Mouse (Mus musculus) right cerebral cortex, postnatal 36 days (tissue): Measurements from ENCODE around the gene Eef1akmt1.

Source experiments
- DNase-seq, 2 experiments: peaks; one replicate each; pipeline ENCODE4 v3.0.0; 2022; ENCODE audit warnings: low spot score in 2 of 2, mixed read lengths in 1 of 2

The Eef1akmt1 gene

DNA sequence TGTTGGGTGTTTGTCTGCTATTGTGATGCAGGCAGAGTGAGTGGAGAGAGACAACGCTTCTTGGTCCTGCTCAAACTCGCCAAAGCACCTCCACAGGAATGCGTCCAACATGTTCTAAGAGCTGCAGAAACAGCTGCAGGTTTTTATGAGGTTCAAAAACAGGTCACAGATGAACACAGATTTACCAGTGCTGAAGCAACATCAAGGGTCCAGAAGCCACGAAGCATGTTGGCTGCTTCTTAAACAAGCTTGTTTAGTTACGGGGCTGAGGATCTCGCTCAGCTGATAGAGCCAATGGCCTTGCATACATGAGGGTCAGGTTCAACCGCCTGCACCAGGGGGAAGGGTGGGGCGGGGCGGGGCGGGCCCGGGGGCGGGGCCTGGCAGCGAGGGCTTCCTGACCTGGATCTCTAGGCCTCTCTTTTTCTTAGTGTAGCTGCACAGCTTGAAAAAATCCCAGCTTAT lies 24.8 kb downstream of the Eef1akmt1 start:
- no peak for DNase-seq

DNA sequence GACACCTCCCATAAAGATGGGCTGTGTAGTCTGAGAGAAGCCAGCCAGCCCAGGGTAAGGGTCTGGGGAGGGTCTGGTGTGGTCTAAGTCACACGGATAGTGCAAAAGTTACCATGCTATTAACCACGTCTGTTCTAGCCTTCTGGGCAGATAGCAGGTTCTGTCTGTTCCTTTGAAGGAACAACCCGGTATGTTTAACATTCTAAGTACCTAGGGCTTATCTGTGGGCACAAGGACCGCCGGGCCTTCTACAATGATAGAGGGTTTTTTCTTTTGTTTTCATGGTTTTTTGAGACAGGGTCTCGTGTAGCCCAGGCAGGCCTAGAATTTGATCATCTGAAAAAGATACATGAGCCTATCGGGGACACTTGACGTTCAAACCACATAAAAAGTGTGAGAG lies 25.3 kb downstream of the Eef1akmt1 start:
- DNase-seq: no peak

DNA sequence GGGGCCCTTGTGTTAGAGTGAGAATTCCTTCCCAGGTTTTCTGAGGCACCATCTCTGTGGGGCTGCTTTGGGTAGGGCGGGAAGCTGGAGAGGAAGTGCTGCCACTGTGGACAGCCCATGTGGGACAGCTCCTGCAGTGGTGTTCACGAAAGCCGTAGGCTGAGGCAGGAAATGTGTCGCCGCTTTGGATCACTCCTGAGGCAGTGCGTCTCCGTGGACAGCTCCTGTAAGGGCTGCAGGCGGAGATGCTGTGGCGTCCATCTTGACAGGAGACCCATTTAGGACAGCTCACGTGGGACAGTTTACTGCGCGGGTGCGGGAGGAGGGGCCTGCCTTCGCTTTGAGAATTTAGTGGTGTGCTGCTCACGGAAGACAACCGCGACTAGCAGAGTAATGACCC lies 25.9 kb downstream of the Eef1akmt1 start:
- DNase-seq: no peak

DNA sequence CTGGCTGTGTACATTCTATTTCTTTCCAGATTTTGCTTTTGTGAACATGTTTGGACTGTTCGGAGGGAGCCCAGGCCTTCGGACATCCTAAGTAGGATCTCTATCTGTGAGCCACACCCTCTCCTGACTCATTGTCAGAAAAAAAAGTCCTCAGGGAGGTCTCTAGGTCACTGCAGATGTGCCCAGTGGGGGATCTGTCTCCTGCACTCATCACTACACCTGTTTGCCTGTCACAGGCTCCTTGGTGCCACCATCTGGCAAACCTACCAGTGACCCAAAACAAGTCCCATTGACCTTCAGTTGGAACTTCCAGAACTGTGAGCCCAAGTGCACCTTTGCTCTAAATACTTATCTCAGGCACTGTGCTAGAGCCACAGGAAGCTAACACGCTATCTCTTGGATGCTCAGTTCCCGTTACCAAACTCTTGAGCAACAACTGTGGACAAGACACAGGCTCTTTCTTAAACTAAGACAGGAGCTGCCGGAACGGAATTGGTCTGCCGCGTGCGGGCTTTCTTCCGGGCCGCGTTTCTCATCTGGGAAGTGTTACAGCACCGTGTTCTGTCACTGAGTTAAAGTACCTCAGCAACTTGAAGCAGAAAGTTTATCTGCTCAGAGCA lies 27.9 kb downstream of the Eef1akmt1 start:
- DNase-seq: no peak

DNA sequence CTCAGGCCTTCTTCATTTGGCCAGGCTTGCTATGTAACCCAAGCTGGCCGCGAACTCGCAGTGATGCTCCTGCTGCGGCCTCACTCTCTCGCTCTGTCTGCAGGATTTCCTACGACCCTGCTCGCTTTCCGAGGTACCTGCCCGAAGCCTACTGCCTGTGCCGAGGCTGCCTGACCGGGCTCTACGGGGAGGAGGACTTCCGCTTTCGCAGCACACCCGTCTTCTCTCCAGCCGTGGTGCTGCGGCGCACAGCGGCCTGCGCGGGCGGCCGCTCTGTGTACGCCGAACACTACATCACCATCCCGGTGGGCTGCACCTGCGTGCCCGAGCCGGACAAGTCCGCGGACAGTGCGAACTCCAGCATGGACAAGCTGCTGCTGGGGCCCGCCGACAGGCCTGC lies 29.2 kb downstream of the Eef1akmt1 start:
- DNase-seq: no peak

DNA sequence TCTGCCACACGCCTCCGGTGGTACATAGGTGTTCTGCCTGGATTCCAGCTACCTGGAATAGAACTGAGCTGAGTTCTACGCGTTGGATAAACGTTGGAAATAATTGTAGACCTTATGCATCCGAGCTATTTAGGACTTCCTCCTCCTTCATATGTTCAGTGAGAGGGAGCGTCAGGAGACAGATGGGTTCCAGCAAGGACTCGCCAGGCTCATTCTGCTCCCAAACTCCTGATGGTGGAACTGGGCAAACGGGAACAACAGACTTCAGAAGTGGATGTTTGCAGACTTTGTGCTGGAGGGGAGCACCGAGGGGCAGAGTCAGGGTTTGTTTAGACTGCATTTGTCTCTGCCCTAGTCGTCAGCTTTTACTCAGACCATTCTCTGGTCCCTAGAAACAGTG lies 30.7 kb downstream of the Eef1akmt1 start:
- no peak for DNase-seq

DNA sequence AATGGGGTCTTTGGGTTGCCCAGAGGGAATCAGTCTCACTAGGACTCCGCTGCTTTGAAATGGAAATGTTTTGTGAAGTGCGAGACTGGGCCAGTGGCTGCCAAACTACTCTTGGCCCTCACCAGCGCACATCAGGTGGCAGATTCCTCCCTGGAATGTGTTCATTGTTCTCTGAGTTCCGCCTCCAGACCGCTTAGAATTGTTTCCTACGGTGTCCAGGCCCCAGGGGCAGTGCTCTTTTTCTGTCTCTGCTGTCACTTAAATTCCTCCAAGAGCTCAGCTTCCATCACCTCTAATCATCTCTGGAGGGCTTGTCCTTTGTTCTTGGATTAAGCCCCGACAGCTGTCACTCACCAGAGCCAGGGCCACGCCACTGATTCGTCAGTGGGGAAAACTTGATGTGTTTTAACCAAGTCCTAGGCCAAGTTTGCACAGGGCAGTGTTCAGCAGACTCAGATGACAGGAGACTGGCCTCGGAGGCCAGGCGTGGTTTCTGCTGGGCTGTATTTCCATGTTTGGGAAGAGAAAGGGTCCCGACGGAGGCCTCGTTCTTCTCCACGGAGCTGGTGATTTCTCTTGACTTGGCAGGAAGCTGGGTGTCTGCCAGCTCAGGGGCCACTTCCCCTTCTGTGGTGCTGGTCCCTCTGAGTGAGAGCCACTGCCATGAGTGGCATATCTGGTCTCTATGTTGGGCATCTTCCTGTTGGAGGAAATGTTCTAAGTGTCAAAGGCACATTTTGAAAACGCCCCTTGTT lies 34.0 kb downstream of the Eef1akmt1 start:
- no peak for DNase-seq

DNA sequence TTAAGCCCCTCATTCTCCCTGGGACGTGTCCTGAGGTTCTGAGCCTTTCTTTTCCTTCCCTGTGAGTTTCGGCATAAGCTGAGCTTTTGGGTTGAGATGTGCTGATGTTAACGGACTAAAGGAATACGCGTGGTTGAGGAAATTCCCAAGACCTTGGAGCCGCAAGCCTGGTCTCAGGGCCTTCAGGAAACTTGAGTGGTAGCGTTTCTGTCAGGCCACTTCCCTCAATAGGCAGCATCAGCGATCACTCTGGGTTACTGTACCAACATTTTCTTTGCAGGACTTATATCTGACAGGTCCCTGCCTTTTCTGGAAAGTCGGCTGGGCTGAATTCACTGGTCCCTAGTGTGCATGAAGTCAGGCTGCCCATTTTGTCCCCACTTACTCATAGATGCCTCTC lies 34.6 kb downstream of the Eef1akmt1 start:
- no peak for DNase-seq

DNA sequence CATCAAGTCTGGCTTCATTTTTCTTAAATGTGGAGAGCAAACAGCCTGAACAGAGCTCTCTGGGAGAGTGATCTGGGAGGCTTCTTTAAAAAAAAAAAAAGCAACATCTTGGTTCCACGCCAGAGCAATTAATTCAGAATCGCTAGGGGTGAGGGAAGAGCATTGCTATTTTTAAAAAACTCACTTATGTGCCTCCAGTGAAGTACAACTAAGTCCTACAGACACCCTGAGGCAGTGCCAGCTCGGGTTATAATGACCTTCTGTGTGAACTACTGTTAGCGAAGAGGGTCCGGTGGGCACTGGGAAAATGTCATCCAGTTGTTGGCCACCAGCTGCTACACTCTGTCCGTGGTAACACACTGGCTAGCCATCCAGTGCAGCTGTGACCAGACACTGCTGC lies 35.8 kb downstream of the Eef1akmt1 start:
- no peak for DNase-seq

DNA sequence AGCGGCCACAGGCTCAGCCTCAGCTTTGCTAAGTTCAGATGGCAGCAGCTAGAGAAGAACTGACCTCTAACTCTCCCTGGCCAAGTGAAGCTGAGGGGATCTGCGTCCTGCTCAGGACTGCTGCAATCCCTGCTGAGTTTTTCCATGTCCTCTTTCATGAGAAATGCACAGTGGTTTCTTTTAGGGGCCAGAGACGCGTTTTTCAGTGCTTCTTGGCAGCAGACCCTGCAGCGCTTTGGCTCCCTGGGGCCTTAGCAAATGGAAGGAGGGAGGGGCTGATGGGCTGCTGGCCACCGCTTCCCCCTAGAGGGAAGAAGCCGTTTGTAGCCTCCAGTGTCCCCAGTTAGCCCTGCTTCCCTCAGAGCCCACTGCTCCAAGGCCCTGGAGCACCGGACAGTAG lies 36.5 kb downstream of the Eef1akmt1 start:
- DNase-seq: no peak

DNA sequence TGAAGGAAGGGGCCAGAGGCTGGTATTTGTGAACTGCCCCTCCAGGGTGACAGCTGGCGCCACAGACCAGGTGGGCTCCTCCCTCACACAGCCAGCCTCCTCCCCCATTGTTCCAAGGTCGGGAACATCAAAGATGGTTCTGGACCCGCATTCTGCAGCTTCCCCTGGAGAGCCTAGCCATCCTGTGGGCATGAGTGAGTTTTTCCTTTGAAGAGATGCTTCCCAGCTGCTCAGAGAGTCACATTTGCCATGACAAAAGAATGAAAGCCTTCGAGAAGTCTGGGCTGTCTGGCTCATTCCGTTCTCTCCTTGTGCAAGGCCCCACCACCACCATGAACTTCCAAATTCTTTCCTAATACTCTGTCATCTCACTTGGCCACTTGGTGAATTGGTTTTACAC lies 37.1 kb downstream of the Eef1akmt1 start:
- no peak for DNase-seq

DNA sequence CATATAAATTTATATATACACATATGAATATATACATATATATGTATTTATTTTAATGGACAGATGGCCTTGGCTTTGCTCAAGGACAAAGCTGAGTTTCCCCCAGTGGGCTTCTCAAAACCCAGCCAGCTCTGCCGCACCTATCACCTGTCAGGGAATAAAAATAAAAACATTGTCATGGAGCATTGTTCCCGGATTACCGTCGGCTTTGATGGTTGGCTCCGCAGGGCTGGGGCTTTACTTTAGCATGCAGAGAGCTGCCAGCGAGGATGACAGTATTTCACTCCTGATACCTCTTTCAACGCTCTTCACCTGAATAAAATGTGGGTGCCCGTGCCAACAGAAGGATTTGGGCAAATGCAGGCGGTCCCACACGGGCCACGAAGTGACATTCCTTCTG lies 37.6 kb downstream of the Eef1akmt1 start:
- no peak for DNase-seq

DNA sequence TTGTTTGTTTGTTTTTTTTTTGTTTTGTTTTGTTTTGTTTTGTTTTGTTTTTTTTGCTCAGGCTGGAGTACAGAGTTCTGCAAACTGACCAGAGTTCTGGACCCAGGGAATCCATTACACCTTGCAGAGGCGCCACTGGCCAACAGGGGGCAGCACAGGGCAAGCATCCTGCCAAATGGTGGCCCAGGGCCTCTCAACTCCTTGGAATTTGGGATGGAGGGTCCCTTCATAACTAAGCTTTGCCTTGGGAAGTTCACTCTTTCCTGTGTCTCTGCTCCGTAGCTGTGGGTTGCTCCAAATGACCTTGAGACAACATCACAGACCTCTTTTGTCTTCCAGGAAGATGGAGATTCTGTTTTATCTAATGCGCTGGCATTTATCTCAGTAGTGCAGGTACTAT lies 38.2 kb downstream of the Eef1akmt1 start:
- no peak for DNase-seq

DNA sequence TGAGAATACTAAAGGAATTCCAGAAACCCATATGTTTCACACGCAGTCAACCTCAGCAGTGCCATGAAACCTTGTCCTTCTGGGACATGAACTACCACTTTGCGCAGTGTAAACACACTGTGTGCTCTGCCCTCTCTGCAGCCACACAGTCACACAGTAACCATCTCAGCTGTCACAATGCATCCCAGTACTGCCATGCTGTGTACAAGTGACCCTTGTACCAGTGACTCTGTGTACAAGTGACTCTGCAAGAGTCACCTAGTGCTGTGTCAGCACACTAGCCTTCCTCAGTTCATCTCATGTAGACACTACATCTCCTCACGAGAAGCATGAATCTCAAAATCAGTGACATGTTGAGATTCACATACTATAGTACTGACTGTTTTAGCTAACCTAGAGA lies 38.8 kb downstream of the Eef1akmt1 start:
- no peak for DNase-seq

DNA sequence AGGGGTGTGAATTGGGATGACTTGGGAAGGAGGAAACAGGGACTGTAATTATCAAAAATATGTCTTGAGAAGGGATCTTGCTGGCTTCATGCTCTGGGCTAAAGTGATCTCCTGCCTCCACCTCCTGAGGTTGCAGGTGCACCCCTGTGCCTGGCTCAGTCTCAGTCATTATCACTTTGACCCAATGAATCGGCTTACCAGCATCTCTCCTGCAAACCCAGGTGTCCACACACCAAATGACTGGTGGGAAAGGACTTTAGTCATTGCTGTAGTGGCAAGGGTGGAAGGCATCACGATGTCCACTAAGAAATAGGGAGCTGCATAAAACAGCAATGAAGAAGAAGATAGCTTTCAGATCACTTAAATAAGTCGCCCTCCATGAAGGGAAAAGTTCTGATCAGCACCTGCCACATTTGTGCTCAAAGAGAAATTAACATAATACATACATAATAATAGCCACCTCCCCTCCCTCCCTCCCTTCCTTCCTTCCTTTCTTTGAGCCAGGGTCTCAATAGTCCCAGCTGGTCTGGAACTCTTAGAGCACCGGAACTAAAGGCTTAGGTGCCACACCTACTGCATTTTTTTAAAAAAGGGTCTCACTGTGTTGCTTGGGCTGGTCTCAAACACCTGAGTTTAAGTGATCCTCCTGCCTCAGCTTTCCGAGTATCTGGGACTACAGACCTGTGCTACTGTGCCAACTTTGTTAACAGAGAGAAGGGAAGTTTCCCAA lies 41.5 kb downstream of the Eef1akmt1 start:
- no peak for DNase-seq

DNA sequence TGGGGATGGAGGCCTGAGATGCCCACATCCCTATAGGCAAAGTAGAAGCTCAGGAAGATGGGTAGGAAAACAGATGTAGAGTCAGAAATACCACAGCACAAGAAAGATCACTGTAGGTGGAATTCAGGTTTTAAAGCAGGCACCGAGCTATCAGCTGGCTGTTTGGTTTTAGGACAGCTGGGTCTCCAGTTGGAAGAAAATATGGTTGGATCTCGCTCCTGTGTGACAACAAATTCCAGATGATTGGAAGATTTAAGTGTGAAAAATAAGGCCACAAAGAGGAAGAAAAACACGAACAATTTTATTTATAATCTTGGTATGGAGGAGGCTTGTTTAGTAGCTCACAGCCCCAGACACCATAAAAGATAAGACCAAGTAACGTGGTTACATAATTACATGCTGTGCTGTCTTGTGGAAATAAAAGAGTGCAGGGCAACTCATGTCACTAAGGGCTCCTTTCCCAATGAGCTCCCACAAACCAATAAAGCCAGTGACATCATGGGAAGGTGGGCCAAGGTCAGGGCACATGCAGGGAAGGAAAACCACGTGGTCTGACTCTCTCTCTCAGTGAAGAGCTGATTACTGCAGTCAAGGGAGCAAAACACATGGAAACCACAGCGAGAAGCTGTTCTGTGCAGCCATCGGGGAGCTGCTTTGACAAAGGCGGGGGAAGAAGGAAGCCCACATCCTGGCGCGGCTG lies 42.2 kb downstream of the Eef1akmt1 start:
- DNase-seq: peak in 1 of 2 experiments; percentile 56

DNA sequence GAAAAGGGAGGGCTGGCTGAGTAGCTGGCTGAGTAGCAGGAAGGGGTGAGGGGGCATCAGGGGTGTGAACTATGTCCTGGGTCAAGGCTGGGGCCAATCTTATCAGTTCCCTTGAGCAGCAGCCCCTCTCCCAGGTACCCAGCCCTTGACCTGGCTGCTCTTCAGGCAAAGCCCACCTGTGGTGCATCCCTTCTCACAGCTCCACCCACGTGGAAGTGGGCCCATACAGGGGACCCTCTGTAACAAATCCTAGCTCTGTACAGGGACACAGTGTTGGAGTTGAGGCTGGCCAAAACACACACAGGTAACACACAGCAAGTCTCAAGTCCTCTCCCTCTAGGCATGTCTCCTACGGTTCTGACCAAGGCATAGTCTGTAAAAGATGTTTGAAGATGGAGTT lies 43.8 kb downstream of the Eef1akmt1 start:
- DNase-seq: no peak

DNA sequence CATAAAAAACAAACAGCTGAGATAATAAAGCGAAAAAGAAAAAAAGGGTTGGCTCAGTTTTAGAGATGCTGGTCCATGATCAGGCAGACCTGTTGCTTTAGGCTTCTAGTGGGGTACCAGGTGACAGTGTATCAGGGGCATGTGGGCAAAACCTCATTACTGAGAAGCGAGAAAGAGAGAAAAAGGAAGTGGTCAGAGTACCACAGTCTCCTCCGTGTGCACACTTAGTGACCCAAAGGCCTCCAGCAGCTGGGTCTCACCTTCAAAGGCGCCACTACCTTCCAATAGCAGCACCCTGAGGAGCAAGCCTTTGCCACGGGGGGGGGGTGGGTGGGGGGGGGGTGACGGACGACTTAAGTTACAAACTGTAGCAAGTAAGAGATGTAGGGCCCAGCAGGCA lies 44.3 kb downstream of the Eef1akmt1 start:
- DNase-seq: no peak

DNA sequence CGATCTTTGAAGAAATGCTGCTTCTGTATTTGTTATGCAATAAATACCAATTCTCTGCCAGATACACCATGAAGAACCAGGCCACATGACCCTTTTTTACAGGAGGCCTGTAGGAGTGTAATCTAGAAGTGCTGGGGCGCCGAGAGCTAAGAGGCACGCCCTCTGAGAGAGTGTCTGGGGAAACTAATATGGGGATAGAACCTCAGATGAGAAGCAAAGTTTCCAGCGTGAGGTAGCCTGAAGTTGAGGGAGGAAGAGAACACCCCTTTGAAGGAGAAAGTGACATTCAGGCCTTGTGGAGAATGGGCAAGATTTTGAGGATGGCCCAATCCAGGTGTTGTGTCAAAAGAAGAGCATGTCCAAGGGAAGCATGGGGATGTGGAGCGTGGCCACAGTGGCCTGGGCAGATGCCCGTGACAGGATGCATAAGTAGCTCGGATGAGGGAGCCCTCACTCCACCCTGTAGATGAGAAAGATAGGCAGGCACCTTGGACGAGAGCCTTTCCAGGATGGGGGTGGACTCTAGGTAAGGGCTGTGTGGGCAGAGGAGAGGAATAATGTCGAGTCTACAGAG lies 45.3 kb downstream of the Eef1akmt1 start:
- DNase-seq: no peak

DNA sequence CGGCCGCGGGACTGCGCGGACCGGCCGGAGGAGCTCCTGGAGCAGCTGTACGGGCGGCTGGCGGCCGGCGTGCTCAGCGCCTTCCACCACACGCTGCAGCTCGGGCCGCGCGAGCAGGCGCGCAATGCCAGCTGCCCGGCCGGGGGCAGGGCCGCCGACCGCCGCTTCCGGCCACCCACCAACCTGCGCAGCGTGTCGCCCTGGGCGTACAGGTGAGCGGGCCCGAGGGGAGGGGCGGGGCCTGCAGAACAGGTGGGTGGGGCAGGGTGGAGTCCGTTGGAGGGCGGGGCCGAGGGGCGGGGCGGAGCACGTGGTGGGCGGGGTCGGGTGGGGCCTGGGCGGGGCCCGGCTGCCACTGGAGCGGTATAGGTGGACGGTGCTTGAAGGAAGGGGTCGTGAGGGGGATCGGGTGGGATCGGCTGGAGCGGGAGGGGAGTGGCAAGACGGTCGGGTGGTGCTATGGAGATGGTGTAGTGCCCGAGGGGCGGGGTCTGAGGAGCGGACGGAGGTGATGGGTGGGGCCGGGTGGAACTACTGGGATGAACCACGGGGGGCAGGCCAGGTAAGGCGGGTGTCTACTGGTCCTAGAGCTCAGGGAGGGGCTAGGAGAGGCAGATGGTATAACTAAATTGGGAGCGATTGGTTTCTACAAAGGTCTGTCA lies 45.9 kb downstream of the Eef1akmt1 start:
- peak; percentile 79 to 81 for DNase-seq

DNA sequence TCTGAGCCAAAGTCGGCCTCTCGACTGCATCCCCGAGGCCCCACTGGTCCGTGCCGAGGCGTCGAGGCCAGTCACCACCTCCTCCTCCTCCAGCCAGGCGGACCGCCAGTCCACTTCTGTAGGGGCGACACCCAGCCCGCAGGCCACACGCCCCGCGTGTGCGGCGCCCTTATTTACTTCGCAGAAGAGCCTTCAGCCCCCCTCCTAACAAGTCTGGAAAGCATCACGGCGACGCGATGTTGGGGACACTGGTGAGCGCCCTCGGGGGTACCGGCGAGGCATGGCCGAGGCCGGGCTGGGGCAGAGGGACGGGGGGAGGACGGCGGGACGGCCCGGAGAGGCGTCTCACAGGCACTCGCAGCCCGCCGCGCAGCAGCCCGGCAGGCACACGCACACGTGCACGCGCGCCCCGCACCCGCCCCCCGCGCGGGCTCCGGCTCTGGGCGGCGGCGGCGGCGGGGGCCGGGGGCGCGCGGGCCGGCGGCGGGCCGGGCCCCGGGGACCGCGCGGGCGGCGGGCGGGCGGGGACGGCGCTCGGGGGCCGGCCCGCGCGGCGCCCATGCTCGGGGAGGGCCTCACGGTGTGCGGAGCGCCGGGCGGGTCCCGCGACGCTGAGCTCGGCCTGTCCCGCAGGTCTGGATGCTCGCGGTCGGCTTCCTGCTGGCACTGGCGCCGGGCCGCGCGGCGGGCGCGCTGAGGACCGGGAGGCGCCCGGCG lies 46.6 kb downstream of the Eef1akmt1 start, which contains the start of gene Il17d:
Gene Il17d, plus strand, starts transcription at position 107 of the 717 bp plus-strand sequence.
- DNase-seq: no peak
